Mouse (Mus musculus) lung, adult 2 months (tissue): ENCODE measurements at regions not wholly inside any gene's neighbourhood (a gene's known extent, or its start where the extent isn't known, plus 50 kb on each side); places are given as distances from the start of the nearest gene placed in this dataset.

Source experiments
- CTCF ChIP-seq: fragments of 200-500 bp; IDR thresholded peaks from 2 replicates; pipeline ENCODE4 v1.5.1; 2011; ENCODE audit warnings: mild to moderate bottlenecking, low read length, control low read depth; ENCODE audit not compliant: insufficient read depth
- POLR2A ChIP-seq: fragments of 200-500 bp; IDR thresholded peaks from 2 replicates; pipeline ENCODE4 v1.6.1; 2011; ENCODE audit warnings: low read depth, mild to moderate bottlenecking, control low read depth, low read length, borderline replicate concordance; ENCODE audit errors: extremely low read depth

DNA sequence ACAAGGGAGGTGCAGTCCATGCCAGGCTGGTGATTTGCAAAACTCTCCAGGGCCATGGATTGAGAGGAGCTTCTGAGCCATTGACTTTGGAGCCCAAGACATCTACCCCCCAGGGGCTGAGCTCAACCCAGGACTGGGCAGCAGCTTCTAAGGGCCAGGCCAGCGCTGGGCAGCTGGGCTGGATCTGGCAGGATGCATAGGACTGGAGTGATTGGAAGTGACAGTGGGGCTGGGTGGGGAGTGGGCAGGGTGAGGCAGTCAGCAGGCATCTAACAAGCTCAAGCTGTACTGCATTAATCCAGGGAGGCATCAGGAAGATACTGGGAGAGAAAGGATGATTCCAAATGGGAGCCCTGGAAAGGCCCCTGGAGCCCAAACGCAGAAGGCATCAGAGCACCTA, 152.2 kb upstream of the Smim23 start:
- no peak for TF ChIP-seq CTCF
- no peak for TF ChIP-seq POLR2A
